Mouse (Mus musculus) thymus, adult 2 months (tissue): ENCODE measurements around the gene S100pbp.

Source experiments
- CTCF ChIP-seq: fragments of 200-500 bp; IDR thresholded peaks from 2 replicates; pipeline ENCODE4 v1.5.1; 2012; ENCODE audit warnings: mild to moderate bottlenecking, control low read depth, low read length, moderate library complexity, borderline replicate concordance; ENCODE audit not compliant: control insufficient read depth, poor library complexity, insufficient read depth; ENCODE audit errors: extremely low read depth
- POLR2A ChIP-seq: fragments of 200-500 bp; IDR thresholded peaks from 2 replicates; pipeline ENCODE4 v1.6.1; 2012; ENCODE audit warnings: mild to moderate bottlenecking, low read length, control low read depth, moderate library complexity; ENCODE audit not compliant: control insufficient read depth, poor library complexity, insufficient read depth; ENCODE audit errors: extremely low read depth

DNA sequence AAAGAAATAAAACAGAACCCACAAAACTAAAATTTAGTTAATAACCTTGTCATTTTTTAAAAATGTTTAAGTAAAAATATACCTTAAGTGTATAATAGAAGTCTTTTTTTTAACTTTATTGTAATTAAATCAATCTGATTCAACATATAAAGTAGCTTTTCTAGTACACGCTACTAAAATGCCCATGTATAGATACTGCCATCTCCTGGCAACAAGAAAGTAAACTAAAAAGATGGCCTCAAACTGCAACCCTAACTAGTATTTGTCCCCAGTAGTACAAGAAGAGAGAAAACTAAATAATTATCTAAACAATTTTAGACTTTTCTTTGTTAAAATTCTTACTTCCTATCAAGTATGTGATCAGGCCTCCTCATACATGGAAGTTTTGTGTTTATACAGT, 10.0 kb downstream of the S100pbp start:
- TF ChIP-seq CTCF (no peak), POLR2A (no peak)
